Mouse (Mus musculus) limb, embryonic 10.5 days (tissue): Measurements from ENCODE around the gene Tmc1. TPM values are rescaled to one million over a fixed set of nuclear protein-coding genes. Genes with fewer than 3 reads are reported as not detected.

ENCODE experiments used
- DNase-seq: peaks from one replicate; pipeline ENCODE4 v3.0.0-alpha.2; 2017; ENCODE audit warnings: low spot score
- H3K27ac ChIP-seq: fragments of 300-500 bp; sonication (generic); 2 replicates; pipeline ENCODE4 v1.5.1; 2016; ENCODE audit warnings: mild to moderate bottlenecking
- H3K27me3 ChIP-seq: fragments of 300-500 bp; sonication (generic); 2 replicates; pipeline ENCODE4 v1.6.1; 2016; ENCODE audit warnings: low read depth, mild to moderate bottlenecking; ENCODE audit not compliant: poor library complexity, severe bottlenecking
- H3K36me3 ChIP-seq: fragments of 300-500 bp; sonication (generic); 2 replicates; pipeline ENCODE4 v1.6.1; 2016; ENCODE audit warnings: mild to moderate bottlenecking, moderate library complexity
- H3K4me1 ChIP-seq: fragments of 300-500 bp; sonication (generic); 2 replicates; pipeline ENCODE4 v1.6.1; 2016
- H3K4me3 ChIP-seq: fragments of 300-500 bp; sonication (generic); 2 replicates; pipeline ENCODE4 v1.5.1; 2016; ENCODE audit warnings: mild to moderate bottlenecking, moderate library complexity
- H3K9me3 ChIP-seq: fragments of 300-500 bp; sonication (generic); replicated peaks from 2 replicates; pipeline ENCODE4 v1.6.1; 2016; ENCODE audit warnings: mild to moderate bottlenecking
- WGBS: fragments of 180-500 bp; shearing (Covaris S2); methylation state at CpG from one replicate; pipeline ENCODE4 v1.1.7; 2016; 5-methylcytosine and 5-hydroxymethylcytosine counted together
- polyA plus RNA-seq: library from polyadenylated mRNA; unstranded; fragments of >200 nt; fragmentation: Nextera tagmentation; extraction: Ambion mirVana; gene quantifications from 2 replicates; pipeline ENCODE4 v1.2.1, GENCODE M21; 2016

The Tmc1 gene
- polyA plus RNA-seq = 0.05 TPM in 1 of 2 replicates, not detected in the other

DNA sequence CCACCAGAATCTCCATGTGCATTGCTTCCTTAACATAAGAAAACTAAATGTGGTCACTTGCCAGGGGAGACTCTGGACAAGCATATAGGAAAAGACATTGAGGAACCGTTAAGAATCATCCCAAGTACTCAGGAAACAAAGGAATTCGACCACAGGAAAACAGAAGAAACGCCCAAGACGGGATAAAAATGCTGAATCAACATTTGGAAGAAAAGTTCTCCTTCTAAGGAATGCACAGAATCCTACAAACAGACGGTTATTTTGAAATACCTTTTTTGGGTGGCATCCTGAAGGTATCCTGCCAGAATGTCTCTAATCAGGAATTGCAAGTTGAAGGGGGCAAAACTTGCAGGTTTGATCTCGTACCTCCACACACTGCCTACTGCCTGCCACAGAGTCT is at the start of gene Tmc1:
Tmc1 (minus strand) TSS at position 329 of the 400 bp plus-strand sequence.
- DNase-seq = no peak
- no peak within 1 kb of the TSS for H3K4me3 ChIP-seq
- H3K27ac ChIP-seq = no peak within 1 kb of the TSS
- H3K36me3 ChIP-seq = no peaks in the 10 kb centered on the region
- H3K27me3 ChIP-seq = no peaks in the 10 kb centered on the region
- 86% methylated on average over 6 of the region's 6 CpGs for WGBS
- no peaks in the 10 kb centered on the region for H3K4me1 ChIP-seq
- H3K9me3 ChIP-seq = no peaks in the 10 kb centered on the region

DNA sequence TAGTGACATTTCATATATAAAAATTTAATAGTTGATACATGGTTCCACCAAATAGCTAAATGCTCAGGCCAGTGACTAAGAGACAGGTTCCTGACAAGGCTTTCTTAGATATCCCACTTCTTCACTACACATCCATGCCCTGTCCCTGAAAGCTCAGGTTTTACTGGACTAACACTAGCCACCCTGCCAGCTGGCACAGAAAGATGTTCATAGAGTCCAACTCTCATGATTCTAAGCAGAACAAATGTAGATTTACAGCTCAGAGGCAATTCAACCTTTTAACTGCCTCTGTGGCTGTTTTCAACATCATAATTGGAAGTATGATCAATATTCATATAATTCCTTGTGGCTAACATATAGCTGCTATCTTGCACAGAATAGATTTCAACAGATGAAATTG is 47.5 kb upstream of the Tmc1 start:
- H3K36me3 ChIP-seq = no peaks in the 10 kb centered on the region
- H3K4me1 ChIP-seq = no peaks in the 10 kb centered on the region
- no peaks in the 10 kb centered on the region for H3K27me3 ChIP-seq

DNA sequence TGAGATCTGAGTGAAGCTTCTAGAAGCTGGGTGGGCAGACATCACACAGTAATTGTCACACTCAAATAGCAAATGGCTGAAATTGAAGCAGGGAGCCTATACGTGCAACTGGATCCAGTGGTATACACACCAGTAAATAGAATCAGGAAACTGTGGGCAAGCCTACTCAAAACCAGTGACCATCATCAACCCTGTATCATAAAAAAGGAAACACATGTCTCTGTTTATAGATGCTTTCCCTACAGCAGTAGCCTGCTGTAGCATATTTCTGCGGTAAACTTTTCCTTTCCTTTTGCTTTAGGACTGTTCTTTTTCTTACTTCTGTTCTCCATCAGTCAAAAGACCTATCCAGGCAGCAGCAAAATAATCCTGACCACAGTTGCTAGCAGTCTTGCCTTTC is 25.2 kb upstream of the Tmc1 start:
- Histone ChIP-seq H3K4me1 (no peaks in the 10 kb centered on the region), H3K9me3 (no peaks in the 10 kb centered on the region), H3K27me3 (no peaks in the 10 kb centered on the region), H3K36me3 (no peaks in the 10 kb centered on the region), H3K4me3 (no peak overlapping the region), H3K27ac (no peak overlapping the region)
- WGBS = 90% methylated on average over 2 of the region's 2 CpGs
- no peak for DNase-seq

More for the DNA sequence above, 47.5 kb upstream of the Tmc1 start:
- Histone ChIP-seq H3K27ac (no peak overlapping the region), H3K4me3 (no peak overlapping the region), H3K9me3 (no peaks in the 10 kb centered on the region)
- DNase-seq = no peak

DNA sequence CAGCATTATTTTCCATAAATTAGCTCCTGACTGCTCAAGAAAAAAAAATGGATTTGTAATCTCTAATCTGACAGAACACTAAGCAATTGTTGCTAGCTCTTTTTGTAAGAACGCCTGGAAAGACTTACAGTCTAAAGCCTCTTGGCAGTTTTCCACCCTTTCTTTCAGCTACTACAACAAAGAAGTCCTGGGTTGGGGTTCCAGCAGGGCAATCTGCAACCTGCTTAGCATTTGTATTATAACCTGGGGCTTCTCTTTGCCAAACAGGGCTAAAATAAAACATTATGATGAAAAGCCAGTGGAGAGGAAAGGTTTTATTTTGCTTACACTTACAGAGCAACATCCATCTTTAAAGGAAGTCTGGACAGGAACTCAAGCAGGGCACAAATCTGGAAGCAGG is 24.1 kb upstream of the Tmc1 start:
- Histone ChIP-seq H3K4me1 (no peaks in the 10 kb centered on the region), H3K36me3 (no peaks in the 10 kb centered on the region), H3K27ac (no peak overlapping the region), H3K9me3 (no peaks in the 10 kb centered on the region), H3K27me3 (no peaks in the 10 kb centered on the region), H3K4me3 (no peak overlapping the region)
- DNase-seq = no peak
- WGBS = 67% methylated on average over 1 of the region's 1 CpGs

DNA sequence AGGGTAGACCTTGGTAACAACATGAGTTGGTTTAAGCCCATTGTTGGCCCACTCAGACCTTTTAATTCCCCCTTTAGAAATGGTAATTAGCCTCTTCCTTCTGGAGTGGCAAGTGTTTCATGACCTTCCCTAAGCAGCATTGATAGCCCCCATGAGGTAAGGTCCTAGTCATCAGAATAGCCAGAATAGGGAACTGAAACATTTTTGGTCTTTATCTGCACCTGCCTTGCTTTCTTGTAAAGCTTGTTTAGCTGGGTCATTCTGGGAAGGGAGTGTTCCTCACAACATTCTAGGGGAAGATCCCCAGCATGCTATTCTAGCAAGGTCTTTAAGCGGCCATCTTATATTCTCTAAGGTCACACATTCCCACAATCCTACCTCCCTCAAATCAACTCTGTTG is 17.9 kb upstream of the Tmc1 start:
- no peaks in the 10 kb centered on the region for H3K27me3 ChIP-seq
- no peaks in the 10 kb centered on the region for H3K4me1 ChIP-seq
- DNase-seq = no peak
- H3K4me3 ChIP-seq = no peak overlapping the region
- H3K36me3 ChIP-seq = no peaks in the 10 kb centered on the region
- H3K27ac ChIP-seq = no peak overlapping the region
- H3K9me3 ChIP-seq = no peaks in the 10 kb centered on the region
- WGBS = 93% methylated on average over 1 of the region's 1 CpGs

DNA sequence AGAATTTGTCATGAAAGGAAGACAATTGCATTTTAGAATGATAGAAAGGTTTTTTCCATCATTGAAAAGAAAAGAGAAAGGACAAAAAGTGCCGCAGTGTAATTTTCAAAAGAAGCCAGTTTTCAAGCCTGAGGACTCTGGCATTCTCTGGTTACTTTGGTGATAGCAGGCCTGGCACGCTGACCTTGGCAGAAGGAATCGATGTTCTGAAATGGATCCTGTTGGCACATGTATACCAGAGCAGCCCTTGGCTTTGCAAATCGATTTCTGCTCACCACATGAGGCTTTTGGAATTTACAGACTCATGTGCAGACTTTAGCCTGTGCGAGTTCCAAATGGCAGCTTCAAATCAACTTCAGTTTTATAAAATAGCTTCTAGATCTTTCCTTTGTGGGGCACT is 813 bp upstream of the Tmc1 start:
- Histone ChIP-seq H3K4me1 (no peaks in the 10 kb centered on the region), H3K27me3 (no peaks in the 10 kb centered on the region), H3K4me3 (no peak overlapping the region), H3K36me3 (no peaks in the 10 kb centered on the region), H3K9me3 (no peaks in the 10 kb centered on the region), H3K27ac (no peak overlapping the region)
- DNase-seq = no peak
- WGBS = 87% methylated on average over 5 of the region's 5 CpGs

DNA sequence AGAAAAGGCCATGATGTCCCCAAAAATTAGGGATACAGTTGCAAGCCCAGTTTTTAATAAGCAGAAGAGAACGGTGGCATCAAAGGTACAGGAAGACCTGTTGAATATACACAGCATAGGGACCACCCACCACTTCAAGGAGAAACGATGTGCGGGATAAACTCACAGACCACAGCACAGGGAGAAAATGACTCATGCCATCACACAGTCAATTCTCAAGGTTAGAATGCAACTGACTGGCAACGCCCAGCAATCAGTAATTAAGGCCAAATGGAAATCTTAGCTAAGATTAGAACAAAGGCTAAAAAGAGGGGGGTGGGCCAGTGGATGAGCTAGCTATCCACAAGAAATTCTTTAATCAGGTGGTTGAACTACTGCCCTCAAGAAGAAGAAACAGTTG is 9.6 kb downstream of the Tmc1 start:
- 58% methylated on average over 4 of the region's 4 CpGs for WGBS

DNA sequence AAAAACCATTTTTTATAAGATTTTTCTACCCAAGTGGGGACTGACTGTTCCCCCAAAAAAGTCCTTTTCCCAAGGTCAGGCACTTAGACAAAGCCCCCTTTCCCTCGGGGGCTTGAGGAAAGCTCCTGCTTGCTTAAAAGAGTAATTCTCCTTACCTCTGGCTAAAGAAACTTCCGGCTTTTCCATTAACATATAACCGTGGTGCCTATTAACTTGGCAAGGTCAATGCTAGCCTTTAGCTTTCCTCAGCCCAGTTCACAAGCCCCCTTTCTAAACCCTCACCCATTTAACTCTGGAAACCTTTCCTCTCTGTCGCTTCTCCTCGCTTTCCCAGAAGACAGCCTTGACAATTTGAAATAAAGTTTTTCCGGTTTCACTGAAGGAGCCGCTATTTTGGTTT is 29.7 kb downstream of the Tmc1 start:
- no peak overlapping the region for H3K4me3 ChIP-seq
- 51% methylated on average over 7 of the region's 7 CpGs for WGBS

More for the DNA sequence above, 9.6 kb downstream of the Tmc1 start:
- H3K9me3 ChIP-seq = no peaks in the 10 kb centered on the region
- no peaks in the 10 kb centered on the region for H3K4me1 ChIP-seq
- no peak overlapping the region for H3K4me3 ChIP-seq
- H3K27ac ChIP-seq = no peak overlapping the region
- H3K27me3 ChIP-seq = no peaks in the 10 kb centered on the region
- DNase-seq = no peak
- no peaks in the 10 kb centered on the region for H3K36me3 ChIP-seq

DNA sequence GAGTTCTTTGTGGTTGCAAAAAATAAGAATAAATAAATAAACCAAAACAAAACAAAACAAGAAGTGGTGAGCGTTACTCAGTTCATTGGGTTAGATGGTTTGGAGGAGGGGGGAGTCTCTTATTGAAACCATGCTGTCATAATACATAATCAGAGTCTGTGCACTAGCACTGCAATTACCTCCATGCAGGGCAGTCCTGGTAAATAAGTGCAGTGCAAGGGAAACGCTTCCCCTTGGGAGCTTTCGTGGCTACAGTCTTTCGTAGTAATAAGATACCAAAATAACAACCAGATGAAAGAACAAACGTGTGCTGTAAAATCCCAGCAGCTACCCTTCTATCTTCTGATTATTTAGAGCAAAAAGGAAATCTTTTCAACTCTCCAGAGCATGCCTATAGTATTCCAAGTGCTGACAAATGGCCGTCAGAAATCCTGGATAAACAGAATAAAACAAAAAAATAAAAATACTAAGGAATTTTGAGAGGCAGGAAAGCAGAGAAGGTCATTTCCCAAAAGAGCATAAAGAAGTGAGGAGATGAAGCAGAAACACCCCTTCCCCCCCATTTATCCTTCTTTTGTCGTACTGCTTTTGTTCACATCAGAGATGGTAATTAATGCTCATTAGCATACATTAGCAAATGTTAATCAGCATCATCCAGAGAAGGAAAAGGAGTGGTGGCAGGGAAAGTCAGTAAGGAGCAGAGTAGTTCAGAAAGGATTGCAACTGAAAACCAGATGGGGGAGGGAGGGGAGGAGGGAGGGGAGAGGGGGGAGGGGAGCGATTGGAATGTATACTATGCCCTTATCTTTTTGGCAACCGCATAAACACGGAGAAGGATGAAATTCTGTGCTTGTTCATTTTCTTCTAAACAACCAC is 30.4 kb downstream of the Tmc1 start:
- H3K27me3 ChIP-seq = no peaks in the 10 kb centered on the region
- no peak overlapping the region for H3K4me3 ChIP-seq
- peaks cover 13% of the 10 kb centered on the region for H3K4me1 ChIP-seq
- H3K27ac ChIP-seq = peak overlapping the region; percentile 25; the same call in 1 of the 2 replicates
- H3K36me3 ChIP-seq = no peaks in the 10 kb centered on the region
- WGBS = 9% methylated on average over 10 of the region's 10 CpGs
- H3K9me3 ChIP-seq = no peaks in the 10 kb centered on the region
- DNase-seq = no peak

More for the DNA sequence above, 29.7 kb downstream of the Tmc1 start:
- Histone ChIP-seq H3K9me3 (no peaks in the 10 kb centered on the region), H3K36me3 (no peaks in the 10 kb centered on the region), H3K27me3 (no peaks in the 10 kb centered on the region), H3K4me1 (peaks cover 13% of the 10 kb centered on the region), H3K27ac (no peak overlapping the region)
- DNase-seq = no peak

DNA sequence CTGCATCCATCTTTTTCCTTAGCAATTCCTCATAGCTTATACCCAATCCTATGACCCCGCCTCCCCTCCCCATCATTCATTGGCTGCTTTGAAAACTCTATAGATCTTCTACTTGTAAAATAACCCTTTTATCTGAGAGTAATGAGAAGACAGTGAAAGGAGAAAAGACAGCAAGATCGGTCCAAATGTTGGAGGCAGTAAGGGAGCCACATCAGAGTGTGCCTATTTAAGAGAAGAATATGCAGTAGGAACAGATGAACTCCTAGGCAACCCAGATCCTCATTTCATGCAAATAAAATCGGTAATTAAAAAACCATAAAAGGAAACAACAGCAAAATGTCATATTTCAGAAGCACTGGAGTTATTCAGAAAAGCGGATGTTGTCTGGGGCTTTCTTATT is 35.8 kb downstream of the Tmc1 start:
- H3K27me3 ChIP-seq = no peaks in the 10 kb centered on the region
- H3K36me3 ChIP-seq = no peaks in the 10 kb centered on the region
- DNase-seq = no peak
- H3K4me3 ChIP-seq = no peak overlapping the region
- no peaks in the 10 kb centered on the region for H3K9me3 ChIP-seq
- WGBS = 85% methylated on average over 4 of the region's 4 CpGs
- peaks cover under 1% of the 10 kb centered on the region for H3K4me1 ChIP-seq
- no peak overlapping the region for H3K27ac ChIP-seq

DNA sequence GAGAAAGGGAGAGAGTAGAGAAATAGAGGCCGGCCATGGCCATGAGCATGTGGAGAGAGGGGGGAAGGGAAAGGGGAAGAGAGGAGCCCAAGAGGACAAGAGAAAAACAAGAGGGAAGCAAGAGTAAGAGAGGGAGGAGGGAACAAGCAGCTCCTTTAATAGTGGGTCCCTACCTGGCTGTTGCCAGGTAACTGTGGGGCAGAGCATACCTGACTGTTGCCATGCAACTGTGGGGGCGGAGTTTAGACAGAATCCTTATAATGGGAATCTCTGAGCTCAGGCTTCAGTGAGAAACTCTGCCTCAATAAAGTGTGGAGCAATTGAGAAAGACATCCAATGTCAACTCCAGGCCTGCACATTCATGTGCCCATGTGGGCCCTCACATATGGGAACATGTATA is 38.9 kb downstream of the Tmc1 start:
- DNase-seq = no peak
- WGBS = 85% methylated on average over 2 of the region's 2 CpGs
- no peak overlapping the region for H3K4me3 ChIP-seq
- H3K27me3 ChIP-seq = no peaks in the 10 kb centered on the region
- H3K4me1 ChIP-seq = no peaks in the 10 kb centered on the region
- no peaks in the 10 kb centered on the region for H3K36me3 ChIP-seq
- H3K9me3 ChIP-seq = no peaks in the 10 kb centered on the region
- H3K27ac ChIP-seq = no peak overlapping the region

DNA sequence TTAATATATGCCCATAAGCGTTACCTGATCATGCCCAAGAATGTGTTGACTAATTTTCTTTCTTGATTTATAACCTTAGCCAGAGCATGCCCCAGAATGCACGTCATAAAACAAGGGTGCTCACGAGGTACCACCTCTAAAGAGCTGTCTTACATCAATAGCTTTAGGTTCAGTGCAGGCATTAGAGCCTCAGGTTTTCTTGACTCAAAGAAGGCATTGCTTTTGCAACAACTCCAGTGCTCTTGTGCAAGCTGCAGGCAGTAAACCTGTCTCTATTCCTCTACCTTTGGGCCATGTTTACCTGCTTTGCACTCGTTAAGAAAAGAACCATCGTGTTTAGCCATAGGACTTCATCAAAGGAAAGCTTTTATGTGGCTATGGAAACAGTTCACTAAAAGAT is 43.6 kb downstream of the Tmc1 start:
- H3K27ac ChIP-seq = no peak overlapping the region

DNA sequence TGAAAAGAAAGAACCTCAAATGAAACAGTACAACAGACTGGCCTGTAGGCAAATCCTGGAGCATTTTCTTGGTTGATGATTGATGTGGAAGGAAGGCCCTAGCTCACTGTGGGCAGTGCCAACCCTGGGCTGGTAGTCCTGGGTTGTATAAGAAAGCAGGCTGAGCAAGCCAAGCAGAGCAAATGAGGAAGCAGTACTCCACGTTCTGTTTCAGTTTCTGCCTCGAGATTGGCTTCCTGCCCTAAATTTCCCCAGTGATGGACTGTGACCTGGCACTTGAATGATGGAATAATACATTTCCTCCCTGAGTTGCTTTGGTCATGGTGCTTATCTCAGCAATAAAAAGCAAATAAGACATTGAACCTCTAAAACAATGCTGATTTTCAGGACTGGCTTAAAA is 72.8 kb downstream of the Tmc1 start:
- WGBS = 70% methylated on average over 2 of the region's 2 CpGs
- H3K9me3 ChIP-seq = no peaks in the 10 kb centered on the region

More for the DNA sequence above, 43.6 kb downstream of the Tmc1 start:
- WGBS = 59% methylated on average over 5 of the region's 5 CpGs
- no peaks in the 10 kb centered on the region for H3K27me3 ChIP-seq
- no peaks in the 10 kb centered on the region for H3K36me3 ChIP-seq
- H3K4me3 ChIP-seq = no peak overlapping the region
- H3K4me1 ChIP-seq = no peaks in the 10 kb centered on the region
- no peak for DNase-seq
- H3K9me3 ChIP-seq = no peaks in the 10 kb centered on the region

More for the DNA sequence above, 72.8 kb downstream of the Tmc1 start:
- Histone ChIP-seq H3K27ac (no peak overlapping the region), H3K27me3 (no peaks in the 10 kb centered on the region), H3K36me3 (no peaks in the 10 kb centered on the region), H3K4me3 (no peak overlapping the region), H3K4me1 (no peaks in the 10 kb centered on the region)
- no peak for DNase-seq
